Mouse (Mus musculus) 416B (cell line): ENCODE measurements around the gene Raver2.
A peak's percentile ranks its signal among the peaks of the same experiment; 100 is the strongest.

Source experiments
- DNase-seq: peaks from one replicate; pipeline ENCODE4 v3.0.0; 2011; ENCODE audit warnings: low read depth

Raver2 gene

GRCm38 (mm10) chr4:101174916-101175625, 106.3 kb downstream of the Raver2 start:
- DNase-seq = no peak

- no peak for DNase-seq
These were observed 107.3 kb downstream of the Raver2 start for GRCm38 (mm10) chr4:101176123-101176522.

DNA sequence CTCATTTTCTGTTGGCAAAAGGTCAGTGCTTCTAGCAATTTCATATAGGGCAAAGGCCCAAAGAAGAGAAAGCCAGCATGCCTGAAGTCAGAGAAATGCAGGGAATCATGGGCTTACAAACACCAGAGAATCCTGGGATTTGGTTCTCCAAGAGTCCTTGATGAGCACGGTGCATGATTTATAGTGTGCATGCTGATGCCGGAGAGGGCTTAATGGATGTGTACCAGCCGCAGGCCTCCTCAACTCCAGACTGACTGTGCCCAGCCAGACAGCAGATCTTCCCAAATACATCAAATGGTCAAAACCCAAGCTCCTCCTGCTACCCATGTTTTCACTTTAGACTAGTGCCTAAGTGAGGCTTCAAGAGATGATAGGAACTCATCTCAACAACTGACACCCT, 109.0 kb downstream of the Raver2 start:
- DNase-seq = no peak

DNA sequence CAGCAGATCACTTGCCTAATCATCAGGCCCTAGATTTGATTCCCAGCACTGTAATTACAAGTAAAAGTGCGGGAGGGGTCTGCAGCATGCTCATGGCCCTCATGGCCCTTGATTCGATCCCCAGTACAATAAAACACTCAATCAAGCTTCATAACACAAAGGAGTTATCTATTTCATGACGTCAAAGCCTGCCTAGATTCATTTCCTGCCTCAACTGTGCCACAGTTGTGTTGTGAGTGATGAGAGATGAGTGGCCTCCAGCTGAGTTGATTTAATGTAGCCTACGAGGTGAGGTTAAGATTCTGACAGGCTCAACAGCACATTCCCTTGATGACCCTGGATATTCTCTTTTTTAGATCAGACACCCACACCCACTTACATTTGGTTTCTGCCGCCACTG, 110.3 kb downstream of the Raver2 start:
- no peak for DNase-seq

DNA sequence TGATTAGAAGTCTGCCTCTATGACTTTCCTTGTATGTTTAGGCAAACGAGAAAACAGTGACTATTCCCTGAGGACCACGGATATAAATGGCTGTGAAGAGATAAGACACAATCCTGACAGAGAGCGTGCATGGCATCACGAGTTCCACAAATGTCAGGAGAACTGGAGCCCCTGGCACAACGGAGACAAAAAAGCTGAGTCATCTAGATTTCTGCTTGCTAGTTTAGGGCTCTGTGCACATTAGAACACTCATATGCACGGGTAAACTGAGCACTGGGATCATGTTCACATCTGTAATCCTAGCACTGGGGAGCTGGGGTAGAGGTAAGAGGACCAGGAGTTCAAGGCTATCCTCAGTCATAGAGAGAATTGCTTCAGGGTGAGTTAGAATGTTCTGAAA, 111.1 kb downstream of the Raver2 start:
- DNase-seq = no peak

- DNase-seq = no peak
These were observed 111.9 kb downstream of the Raver2 start for GRCm38 (mm10) chr4:101180681-101181080.

DNA sequence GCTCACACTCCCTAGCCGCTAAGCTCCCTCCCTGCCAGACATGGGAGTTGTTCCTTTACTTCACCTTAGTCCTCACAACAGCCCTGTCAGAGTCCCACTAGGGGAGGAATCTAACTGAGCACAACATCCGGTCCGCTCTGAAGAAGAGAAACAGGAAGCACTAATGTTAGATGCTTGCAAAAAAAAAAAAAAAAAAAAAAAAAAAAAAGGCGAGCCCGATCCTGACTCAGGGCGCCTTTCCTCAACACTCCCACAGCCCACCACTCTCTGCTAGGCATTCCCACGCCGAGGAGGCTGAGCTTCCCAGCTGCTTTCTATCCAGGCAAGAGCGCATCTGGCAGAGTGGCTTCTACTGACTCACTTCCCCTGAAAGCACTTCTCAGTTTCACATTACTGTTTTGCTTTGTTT, 113.8 kb downstream of the Raver2 start:
- peak; percentile 57 for DNase-seq

GRCm38 (mm10) chr4:101185216-101185615, 116.4 kb downstream of the Raver2 start:
- no peak for DNase-seq

DNA sequence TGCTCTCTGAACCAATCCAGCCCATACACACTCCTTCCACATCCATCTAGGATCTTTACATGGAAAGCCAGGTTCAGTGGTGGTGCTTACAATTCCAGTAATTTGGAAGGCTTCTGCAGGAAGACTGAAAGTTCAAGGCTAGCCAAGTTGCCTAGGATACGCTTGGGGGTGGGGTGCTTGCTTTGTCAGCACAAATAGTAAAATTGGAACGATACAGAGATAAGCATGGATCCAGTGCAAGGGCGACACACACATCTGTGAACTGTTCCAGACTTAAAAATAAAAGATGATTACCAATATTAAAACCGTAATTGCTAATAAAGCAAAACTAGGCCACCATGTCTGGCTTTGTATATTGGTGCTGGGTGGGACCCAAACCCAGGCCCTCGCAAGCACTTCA, 117.8 kb downstream of the Raver2 start:
- no peak for DNase-seq

DNA sequence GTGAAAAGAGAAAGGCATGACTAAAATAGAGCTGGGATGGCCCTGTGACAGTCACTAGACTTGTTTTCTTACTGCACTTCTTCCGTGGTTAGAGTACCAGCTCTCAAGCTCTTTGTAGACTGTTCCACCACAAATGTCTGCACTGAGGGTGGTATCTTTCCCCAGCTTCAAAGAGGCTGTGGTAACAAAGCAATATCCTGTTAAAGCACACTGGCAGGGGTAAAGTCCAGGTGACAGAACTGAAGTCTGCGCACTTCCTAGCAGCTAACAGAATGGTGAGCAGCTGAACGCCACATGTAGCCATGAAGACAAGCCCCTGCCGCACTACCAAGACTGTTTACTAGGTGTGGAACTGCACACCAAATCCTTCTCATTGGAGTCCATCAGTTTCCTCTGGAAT, 118.6 kb downstream of the Raver2 start:
- peak; percentile 34 for DNase-seq

- DNase-seq = peak; percentile 96
These were observed 123.6 kb downstream of the Raver2 start for GRCm38 (mm10) chr4:101192241-101192976.

DNA sequence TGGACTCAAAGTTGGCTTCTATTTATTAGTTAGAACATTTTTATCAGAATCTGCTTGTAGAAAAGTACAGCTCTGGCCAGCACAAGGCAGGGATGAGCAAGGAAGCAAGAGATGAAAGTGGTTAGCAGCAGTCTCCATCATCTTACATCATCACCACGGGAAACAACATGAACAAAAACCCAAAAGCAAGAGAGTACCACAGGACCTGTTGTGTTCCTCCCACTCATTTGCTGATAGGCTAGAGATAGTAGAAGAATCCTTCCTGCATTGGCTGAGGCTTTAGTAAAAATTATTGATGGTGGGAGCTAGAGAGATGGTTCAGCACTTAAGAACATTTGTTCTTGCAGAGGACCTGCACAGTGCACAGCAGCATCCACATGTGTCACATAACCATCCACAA, 125.4 kb downstream of the Raver2 start:
- no peak for DNase-seq

GRCm38 (mm10) chr4:101196407-101196806, 127.6 kb downstream of the Raver2 start:
- peak; percentile 38 for DNase-seq

- no peak for DNase-seq
These were observed 128.8 kb downstream of the Raver2 start for GRCm38 (mm10) chr4:101197421-101198170.

GRCm38 (mm10) chr4:101198333-101198732, 129.6 kb downstream of the Raver2 start:
- DNase-seq = peak; percentile 62

DNA sequence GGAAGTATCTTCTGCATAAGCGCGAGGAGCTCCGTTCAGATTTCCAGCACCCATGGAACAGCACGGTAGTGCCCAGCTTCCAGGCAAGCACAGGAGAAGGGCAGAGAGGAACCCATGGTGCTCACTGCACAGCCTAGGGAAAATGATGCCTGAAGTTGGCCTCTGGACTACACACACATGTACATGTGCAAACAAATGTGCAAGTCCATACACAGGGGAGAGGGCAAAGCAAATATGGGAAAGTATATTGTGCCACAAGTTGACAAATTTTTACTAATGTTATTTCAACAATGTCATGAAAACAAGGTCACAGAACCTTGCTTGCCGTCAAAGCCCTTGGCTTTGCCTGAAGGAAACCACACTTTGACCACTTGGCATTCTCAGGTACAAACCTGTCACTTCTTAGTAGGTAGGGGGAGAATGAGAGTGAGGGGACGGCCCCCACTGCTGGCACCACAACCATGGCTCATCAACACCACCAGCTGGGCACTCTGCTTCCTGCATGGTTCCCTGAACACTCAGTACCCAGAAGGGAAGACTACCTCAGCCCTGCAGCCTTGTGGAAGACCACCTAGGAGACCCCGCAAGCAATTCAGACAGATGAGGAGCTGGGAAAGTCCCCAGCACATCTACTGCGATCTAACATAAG, 130.8 kb downstream of the Raver2 start:
- peak; percentile 24 for DNase-seq
